In the genomic region with DNA sequence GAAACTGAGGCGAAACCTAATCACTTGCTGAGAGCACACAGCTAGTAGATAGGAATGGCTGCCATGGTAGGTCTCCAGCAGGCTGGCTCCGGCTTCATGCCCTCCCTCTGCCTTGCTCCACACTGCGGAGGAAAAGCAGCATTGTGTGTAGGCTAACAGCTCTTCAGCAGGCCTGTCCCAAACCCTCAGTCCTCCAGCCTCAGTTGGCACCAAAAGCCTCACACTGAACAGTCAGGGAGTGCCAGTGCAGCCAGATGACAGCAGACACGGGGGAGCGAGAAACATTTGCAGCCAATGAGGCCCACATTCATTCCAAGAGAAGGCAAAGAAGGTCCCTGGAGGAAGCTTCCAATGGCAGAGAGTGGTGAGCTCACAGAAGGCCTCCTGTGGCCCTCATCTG, we compare ENCODE assay signal across 11 mouse cellular contexts.
DNase-seq lines count a peak whose midpoint lies in the region; ATAC-seq lines count a peak whose summit lies in the region.
"Had no signal": no experiment of that assay in that cellular context is flagged by ENCODE, and none has a peak within 500 bp of the region (broad histone marks: within the 10 kb centered on the region; RNA-seq: fewer than 3 reads in every experiment).

No protein-coding gene starts in this region.

- H3K9ac ChIP-seq in hindbrain, embryonic 14.5 days: 0 out of 2 replicates have a peak overlapping the region, but pooled peaks have one; percentile 4
- no peak overlapping the region for H3K9ac ChIP-seq in hindbrain, embryonic 13.5 days
- no peak overlapping the region for H3K9ac ChIP-seq in neural tube, embryonic 13.5 days
- H3K9ac ChIP-seq: liver, embryonic 13.5 days; stomach, embryonic 15.5 days had no signal

- peaks cover 8% of the 10 kb centered on the region for H3K4me1 ChIP-seq in hindbrain, embryonic 14.5 days (replicated peaks; ENCODE audit: control insufficient read depth, insufficient read depth, low read length)
- H3K4me1 ChIP-seq in hindbrain, embryonic 13.5 days (replicated peaks): peaks cover 47% of the 10 kb centered on the region
- H3K4me1 ChIP-seq in neural tube, embryonic 13.5 days (replicated peaks): peaks cover 60% of the 10 kb centered on the region

- H3K4me3 ChIP-seq in hindbrain, embryonic 14.5 days (replicated peaks; ENCODE audit: low read length): no peak overlapping the region
- no peak overlapping the region for H3K4me3 ChIP-seq in hindbrain, embryonic 13.5 days
- no peak overlapping the region for H3K4me3 ChIP-seq in neural tube, embryonic 13.5 days
- H3K4me3 ChIP-seq: liver, embryonic 13.5 days; stomach, embryonic 15.5 days had no signal

- 0 out of 2 replicates have a peak, but pooled peaks cover 3% of the 10 kb centered on the region for H3K27me3 ChIP-seq in hindbrain, embryonic 14.5 days (ENCODE audit: control insufficient read depth, insufficient read depth, low read length)
- peaks cover 20% of the 10 kb centered on the region for H3K27me3 ChIP-seq in hindbrain, embryonic 13.5 days
- peaks cover 15% of the 10 kb centered on the region for H3K27me3 ChIP-seq in neural tube, embryonic 13.5 days
- H3K27me3 ChIP-seq: stomach, embryonic 15.5 days had no signal

- H3K36me3 ChIP-seq in hindbrain, embryonic 14.5 days (replicated peaks; ENCODE audit: control insufficient read depth, insufficient read depth): no peaks in the 10 kb centered on the region
- H3K36me3 ChIP-seq in hindbrain, embryonic 13.5 days: no peaks in the 10 kb centered on the region
- no peaks in the 10 kb centered on the region for H3K36me3 ChIP-seq in neural tube, embryonic 13.5 days
- H3K36me3 ChIP-seq: liver, embryonic 13.5 days; stomach, embryonic 15.5 days had no signal

- no peak overlapping the region for H3K27ac ChIP-seq in hindbrain, embryonic 14.5 days
- H3K27ac ChIP-seq in hindbrain, embryonic 13.5 days: no peak overlapping the region
- peak overlapping the region; percentile 46; the same call in 1 of the 2 replicates for H3K27ac ChIP-seq in neural tube, embryonic 13.5 days (replicated peaks)
- H3K27ac ChIP-seq: liver, embryonic 13.5 days had no signal

- 84% methylated on average over 5 of the region's 5 CpGs for WGBS in hindbrain, embryonic 14.5 days
- WGBS in hindbrain, embryonic 13.5 days: 89% methylated on average over 5 of the region's 5 CpGs
- WGBS in neural tube, embryonic 13.5 days: 73% methylated on average over 5 of the region's 5 CpGs

- H3K9me3 ChIP-seq in hindbrain, embryonic 14.5 days (ENCODE audit: control insufficient read depth, low read length): no peaks in the 10 kb centered on the region
- H3K9me3 ChIP-seq in hindbrain, embryonic 13.5 days: no peaks in the 10 kb centered on the region
- no peaks in the 10 kb centered on the region for H3K9me3 ChIP-seq in neural tube, embryonic 13.5 days
- H3K9me3 ChIP-seq: liver, embryonic 13.5 days; stomach, embryonic 15.5 days had no signal

- DNase-seq in adrenal gland, postnatal 14 days: peak; percentile 46
- no peak for DNase-seq in adrenal gland, postnatal 36 days
- no peak for DNase-seq in hindbrain, embryonic 14.5 days (ENCODE audit: low spot score)
- no peak for DNase-seq in neural tube, embryonic 10.5 days (ENCODE audit: extremely low spot score, low spot score)
- peak; percentile 17 for DNase-seq in telencephalon, adult 2 months (ENCODE audit: low read depth, low spot score)
- no peak for DNase-seq in cerebellum, adult 9-10 months
- DNase-seq: liver, embryonic 13.5 days had no signal

- no peak overlapping the region for H3K4me2 ChIP-seq in hindbrain, embryonic 14.5 days (replicated peaks)
- no peak overlapping the region for H3K4me2 ChIP-seq in hindbrain, embryonic 13.5 days
- no peak overlapping the region for H3K4me2 ChIP-seq in neural tube, embryonic 13.5 days
- H3K4me2 ChIP-seq: liver, embryonic 13.5 days; stomach, embryonic 15.5 days had no signal

- ATAC-seq in hindbrain, embryonic 14.5 days (ENCODE audit: low FRiP score): no peak
- no peak for ATAC-seq in hindbrain, embryonic 13.5 days (ENCODE audit: low FRiP score)
- no peak for ATAC-seq in neural tube, embryonic 13.5 days (ENCODE audit: low read depth)
- ATAC-seq: midbrain, embryonic 16.5 days had no signal

Comparison
In these comparisons a context has a peak if more than half of its experiments do, and no peak if none do; other contexts are left out.
1. DNase-seq: peak in adrenal gland, postnatal 14 days (single experiment) and telencephalon, adult 2 months (single experiment); none in adrenal gland, postnatal 36 days (0 of 2), hindbrain, embryonic 14.5 days (single experiment), neural tube, embryonic 10.5 days (single experiment) and cerebellum, adult 9-10 months (single experiment).